Mouse (Mus musculus) CH12.LX (cell line): ENCODE data around the gene Trabd2b.

ENCODE experiments used
- CHD1 ChIP-seq: IDR thresholded peaks from 2 replicates; pipeline ENCODE4 v1.6.1; 2012; ENCODE audit warnings: low read depth, low read length, improper control_type of control experiment, inconsistent platforms
- CHD2 ChIP-seq: IDR thresholded peaks from 2 replicates; pipeline ENCODE4 v1.6.1; 2011; ENCODE audit warnings: low read length, improper control_type of control experiment
- EP300 ChIP-seq: IDR thresholded peaks from 2 replicates; pipeline ENCODE4 v1.6.1; 2011; ENCODE audit warnings: low read length, improper control_type of control experiment
- MAZ ChIP-seq: IDR thresholded peaks from 2 replicates; pipeline ENCODE4 v1.6.1; 2012; ENCODE audit warnings: low read depth, mild to moderate bottlenecking, inconsistent platforms, low read length, improper control_type of control experiment, moderate library complexity
- POLR2A ChIP-seq: IDR thresholded peaks from 2 replicates; pipeline ENCODE4 v1.6.1; 2011; ENCODE audit warnings: low read depth, mild to moderate bottlenecking, improper control_type of control experiment, low read length
- USF1 ChIP-seq: IDR thresholded peaks from 2 replicates; pipeline ENCODE4 v1.6.1; 2014; ENCODE audit warnings: low read depth, mild to moderate bottlenecking, inconsistent platforms, low read length, improper control_type of control experiment
- ZNF384 ChIP-seq: IDR thresholded peaks from 2 replicates; pipeline ENCODE4 v1.6.1; 2012; ENCODE audit warnings: low read depth, low read length, improper control_type of control experiment, inconsistent platforms

DNA sequence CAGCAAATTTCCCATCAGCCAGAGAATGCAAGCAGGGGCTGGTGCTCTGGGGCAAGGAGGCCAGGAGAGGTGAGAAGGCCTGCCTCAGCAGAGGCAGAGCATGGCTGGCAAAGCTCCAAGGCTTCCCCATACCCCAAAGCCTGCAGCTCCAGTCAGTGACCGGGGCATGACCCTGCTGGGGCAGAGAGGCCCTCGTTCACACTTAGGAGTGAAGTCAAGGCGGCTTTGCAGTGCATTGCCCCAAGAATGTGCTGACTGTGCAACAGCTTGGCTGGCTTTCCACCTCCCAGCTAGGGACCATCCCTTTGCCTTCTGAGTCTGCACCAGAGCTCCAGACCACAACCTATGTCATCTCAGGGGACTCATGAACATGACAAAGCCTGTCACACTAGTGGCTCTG, 152.0 kb downstream of the Trabd2b start:
- TF ChIP-seq EP300 (no peak), POLR2A (no peak), ZNF384 (no peak), CHD1 (no peak), CHD2 (no peak), MAZ (no peak), USF1 (no peak)
